Mouse (Mus musculus) thymus, postnatal 10 days (tissue): ENCODE measurements around the gene Alg5.
A peak's percentile ranks its signal among the peaks of the same experiment; 100 is the strongest.
"Not testable (repeated sequence)": the region's sequence is repeated elsewhere in the genome, so short reads cannot be mapped to it uniquely, and the experiment has no call there.

Source experiments
- DNase-seq, 2 experiments: peaks; one replicate each; pipeline ENCODE4 v3.0.0; 2021; ENCODE audit warnings: low spot score in 2 of 2

The Alg5 gene

GRCm38 (mm10) chr3:54735247-54736046 lies at the start of gene Alg5, which contains the start of gene Exosc8:
Alg5 (plus strand) TSS chr3:54735539.
Exosc8 (minus strand) TSS chr3:54735393.
- peak; percentile 77 to 91 for DNase-seq

- no peak for DNase-seq
Observed at GRCm38 (mm10) chr3:54687245-54687644, 48.1 kb upstream of the Alg5 start.

- no peak for DNase-seq
Observed at GRCm38 (mm10) chr3:54689091-54689490, 46.2 kb upstream of the Alg5 start.

GRCm38 (mm10) chr3:54692202-54693055 lies 42.9 kb upstream of the Alg5 start, which contains the start of gene Supt20:
Supt20 (plus strand) TSS chr3:54692807.
- peak; percentile 89 to 90 for DNase-seq

GRCm38 (mm10) chr3:54693056-54693415 lies 42.3 kb upstream of the Alg5 start:
- no peak for DNase-seq

GRCm38 (mm10) chr3:54699759-54700301 lies 35.5 kb upstream of the Alg5 start:
- no peak for DNase-seq

GRCm38 (mm10) chr3:54704106-54704505 lies 31.2 kb upstream of the Alg5 start:
- not testable (repeated sequence) for DNase-seq

GRCm38 (mm10) chr3:54708972-54709371 lies 26.4 kb upstream of the Alg5 start:
- no peak for DNase-seq

- no peak for DNase-seq
Observed at GRCm38 (mm10) chr3:54714253-54714652, 21.1 kb upstream of the Alg5 start, which contains the start of gene Gm21958. Gm21958 (minus strand) TSS chr3:54714353.

GRCm38 (mm10) chr3:54715461-54715860 lies 19.9 kb upstream of the Alg5 start:
- DNase-seq = no peak

GRCm38 (mm10) chr3:54717348-54717747 lies 18.0 kb upstream of the Alg5 start:
- no peak for DNase-seq

GRCm38 (mm10) chr3:54718947-54719346 lies 16.4 kb upstream of the Alg5 start:
- DNase-seq = no peak

GRCm38 (mm10) chr3:54723741-54724500 lies 11.4 kb upstream of the Alg5 start:
- peak in 1 of 2 experiments; percentile 17 for DNase-seq

GRCm38 (mm10) chr3:54725344-54725743 lies 10.0 kb upstream of the Alg5 start:
- no peak for DNase-seq

GRCm38 (mm10) chr3:54727588-54727987 lies 7.8 kb upstream of the Alg5 start:
- DNase-seq = no peak

- DNase-seq = no peak
Observed at GRCm38 (mm10) chr3:54728100-54728499, 7.2 kb upstream of the Alg5 start.

- no peak for DNase-seq
Observed at GRCm38 (mm10) chr3:54731626-54732150, 3.7 kb upstream of the Alg5 start.

GRCm38 (mm10) chr3:54732371-54732770 lies 3.0 kb upstream of the Alg5 start:
- no peak for DNase-seq

- peak; percentile 87 to 93 for DNase-seq
Observed at GRCm38 (mm10) chr3:54734411-54735246, 710 bp upstream of the Alg5 start.
